Comparison of ENCODE assay signal across 27 mouse cellular contexts in the genomic region with DNA sequence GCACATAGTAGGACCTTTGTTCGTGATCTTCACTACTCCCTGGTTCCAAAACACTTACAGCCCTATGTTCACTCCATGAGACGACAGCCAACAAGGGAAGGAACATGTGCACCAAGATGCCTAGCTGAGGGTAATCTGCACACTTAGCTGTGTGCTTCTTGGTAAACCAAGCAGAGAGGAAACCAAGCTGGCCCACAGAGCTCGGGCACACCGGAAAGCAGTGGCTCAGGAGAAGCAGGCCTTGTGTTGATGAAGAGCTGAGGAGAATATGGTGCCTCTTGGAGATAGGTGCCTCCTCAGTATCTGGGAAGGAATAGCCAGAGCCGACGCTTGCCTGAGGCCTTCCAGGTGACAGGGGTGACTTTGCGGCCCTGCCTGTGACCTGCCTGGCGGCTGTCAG. TPM values are rescaled to one million over a fixed set of nuclear protein-coding genes. Genes with fewer than 3 reads are reported as not detected.
DNase-seq lines count a peak whose midpoint lies in the region; TF ChIP-seq lines count a peak whose summit lies in the region.
"Had no signal": no experiment of that assay in that cellular context is flagged by ENCODE, and none has a peak within 500 bp of the region (broad histone marks: within the 10 kb centered on the region; RNA-seq: fewer than 3 reads in every experiment).

No protein-coding gene starts in this region.

- no peak overlapping the region for H3K4me3 ChIP-seq in gastrocnemius, adult 2 months
- H3K4me3 ChIP-seq in layer of hippocampus, adult 2 months: no peak overlapping the region
- no peak overlapping the region for H3K4me3 ChIP-seq in cortical plate, adult 2 months (ENCODE audit: insufficient read depth, low read length)
- H3K4me3 ChIP-seq: embryonic facial prominence, embryonic 10.5 days; embryonic facial prominence, embryonic 15.5 days; forebrain, embryonic 12.5 days; hindbrain, embryonic 13.5 days; limb, embryonic 10.5 days; limb, embryonic 15.5 days; liver, embryonic 13.5 days; megakaryocyte, embryonic 14.5 days; midbrain, embryonic 12.5 days; myocyte; neural tube, embryonic 12.5 days had no signal

- H3K4me1 ChIP-seq in cortical plate, adult 2 months (ENCODE audit: control insufficient read depth, insufficient read depth, low read length): peaks cover 30% of the 10 kb centered on the region

- no peak for TF ChIP-seq POLR2A in cortical plate, adult 2 months (IDR thresholded peaks at IDR 0.05; ENCODE audit: extremely low read depth, insufficient read depth, low read length)

- intact Hi-C loops in gastrocnemius, adult 2 months (cut with DNase I): loop anchor here (2.0 kb wide), 1 partner anchor 17 kb away; no protein-coding TSS in a partner anchor

- no peak for TF ChIP-seq CTCF in gastrocnemius, adult 2 months (IDR thresholded peaks at IDR 0.05)
- no peak for TF ChIP-seq CTCF in layer of hippocampus, adult 2 months (conservative IDR thresholded peaks at IDR 0.05)
- no peak for TF ChIP-seq CTCF in cortical plate, adult 2 months (IDR thresholded peaks at IDR 0.05; ENCODE audit: extremely low read depth, insufficient read depth, low read length)

- no peak for DNase-seq in gastrocnemius, adult 2 months
- no peak for DNase-seq in gastrocnemius, adult 8-10 months (ENCODE audit: low spot score in 2 of 2)
- no peak for DNase-seq in layer of hippocampus, adult 2 months (ENCODE audit: low spot score in 2 of 2)
- DNase-seq in layer of hippocampus, postnatal 36 days: no peak
- peak; percentile 53 for DNase-seq in thymus, postnatal 4 days
- DNase-seq in Muller cell, postnatal 12 days (ENCODE audit: inconsistent ontology term): no peak
- DNase-seq: adrenal gland, adult 2 months; adrenal gland, postnatal 36 days; cerebellum, adult 18-20 months; cerebellum, postnatal 14 days; forebrain, postnatal 0 days; kidney, adult 9 months; kidney, postnatal 10 days; layer of hippocampus, adult 9-11 months; liver, embryonic 13.5 days; lung, adult 18-20 months had no signal

- peak overlapping the region; percentile 72; the same call in 1 of the 2 replicates for H3K27ac ChIP-seq in gastrocnemius, adult 2 months
- H3K27ac ChIP-seq in layer of hippocampus, adult 2 months: peak overlapping the region; percentile 98
- 0 out of 2 replicates have a peak overlapping the region, but pooled peaks have one; percentile 88 for H3K27ac ChIP-seq in cortical plate, adult 2 months (ENCODE audit: insufficient read depth, low read length)
- H3K27ac ChIP-seq: embryonic facial prominence, embryonic 10.5 days; embryonic facial prominence, embryonic 15.5 days; forebrain, embryonic 12.5 days; hindbrain, embryonic 13.5 days; limb, embryonic 10.5 days; limb, embryonic 15.5 days; liver, embryonic 13.5 days; midbrain, embryonic 12.5 days; neural tube, embryonic 12.5 days had no signal

RNA-seq across cellular contexts. Expression of a gene that starts 26.0 kb away (rescaled TPM):
- 10 to 100 TPM; 18.1 to 28.4 TPM for total RNA-seq in gastrocnemius, adult 2 months (2021)
- total RNA-seq in gastrocnemius, adult 8-10 months (2022): 10 to 100 TPM; 19.3 to 22.4 (median 20.8) TPM
- 100 to 1,000 TPM; 379 to 394 TPM for total RNA-seq in layer of hippocampus, adult 2 months (2021)
- total RNA-seq in layer of hippocampus, postnatal 36 days (2021): 100 to 1,000 TPM; 281 to 377 TPM
- 178 and 196 TPM in 2 replicates for polyA plus RNA-seq in cortical plate, adult 2 months (2012; rRNA removed)

Comparison
In these comparisons a context has a peak if more than half of its experiments do, and no peak if none do; other contexts are left out.
1. RNA of a gene that starts 26.0 kb away (total RNA-seq): 379 to 394 TPM in layer of hippocampus, adult 2 months and 281 to 377 TPM in layer of hippocampus, postnatal 36 days; 18.1 to 28.4 TPM in gastrocnemius, adult 2 months and 19.3 to 22.4 TPM in gastrocnemius, adult 8-10 months; every median in the first group is over 4 times any median in the second.
2. Peak in every context shown above with its lines, with median percentiles within 50 percentile points of each other: H3K27ac ChIP-seq.